Mouse (Mus musculus) bone marrow, adult 2 months (tissue): ENCODE data around the gene Lmbrd1. TPM values are rescaled to one million over a fixed set of nuclear protein-coding genes. Genes with fewer than 3 reads are reported as not detected.
A peak's percentile ranks its signal among the peaks of the same experiment; 100 is the strongest.
"Not testable (repeated sequence)": the region's sequence is repeated elsewhere in the genome, so short reads cannot be mapped to it uniquely, and the experiment has no call there.

Experiments
- H3K27ac ChIP-seq: fragments of 200-500 bp; 2 replicates; pipeline ENCODE4 v1.5.1; 2012; ENCODE audit warnings: low read depth, mild to moderate bottlenecking, control low read depth, inconsistent platforms, low read length; ENCODE audit not compliant: control insufficient read depth, poor library complexity, insufficient read depth
- H3K4me1 ChIP-seq: fragments of 200-500 bp; 2 replicates; pipeline ENCODE4 v1.6.1; 2011; ENCODE audit warnings: low read length; ENCODE audit not compliant: control insufficient read depth, insufficient read depth
- H3K4me3 ChIP-seq: fragments of 200-500 bp; replicated peaks from 2 replicates; pipeline ENCODE3; 2011; ENCODE audit warnings: mild to moderate bottlenecking, low read depth, low read length, control low read depth; ENCODE audit not compliant: control insufficient read depth
- CTCF ChIP-seq: fragments of 200-500 bp; IDR thresholded peaks from 2 replicates; pipeline ENCODE4 v1.5.1; 2011; ENCODE audit warnings: low read length, control low read depth; ENCODE audit not compliant: control insufficient read depth, insufficient read depth
- POLR2A ChIP-seq: fragments of 200-500 bp; IDR thresholded peaks from 2 replicates; pipeline ENCODE4 v1.6.1; 2011; ENCODE audit warnings: low read depth, mild to moderate bottlenecking, control low read depth, low read length, borderline replicate concordance; ENCODE audit not compliant: control insufficient read depth
- WGBS: fragments of 180-500 bp; shearing (Covaris S2); methylation state at CpG from one replicate; pipeline ENCODE4 v1.1.7; 2018; 5-methylcytosine and 5-hydroxymethylcytosine counted together
- polyA plus RNA-seq: library from polyadenylated mRNA; stranded (reverse); fragments of >200 nt; gene quantifications from 2 replicates; pipeline ENCODE4 v1.2.4, GENCODE M21; 2011; ENCODE audit warnings: low replicate concordance; ENCODE audit not compliant: missing spikeins, insufficient read depth, insufficient read length

Gene Lmbrd1
- polyA plus RNA-seq: 5.1 and 12.5 TPM in 2 replicates

- H3K4me3 ChIP-seq: peak within 1 kb of the TSS; percentile 94
- WGBS: under 1% methylated on average over 54 of the region's 54 CpGs
- TF ChIP-seq POLR2A (0 out of 2 replicates have a peak, but pooled peaks have one; percentile 45), CTCF (peak; percentile 81)
- H3K27ac ChIP-seq: peak within 1 kb of the TSS; percentile 91
- H3K4me1 ChIP-seq: peaks cover 3% of the 10 kb centered on the region
Observed at GRCm38 (mm10) chr1:24678205-24678917, at the start of gene Lmbrd1. Lmbrd1 (plus strand) TSS chr1:24678630.

DNA sequence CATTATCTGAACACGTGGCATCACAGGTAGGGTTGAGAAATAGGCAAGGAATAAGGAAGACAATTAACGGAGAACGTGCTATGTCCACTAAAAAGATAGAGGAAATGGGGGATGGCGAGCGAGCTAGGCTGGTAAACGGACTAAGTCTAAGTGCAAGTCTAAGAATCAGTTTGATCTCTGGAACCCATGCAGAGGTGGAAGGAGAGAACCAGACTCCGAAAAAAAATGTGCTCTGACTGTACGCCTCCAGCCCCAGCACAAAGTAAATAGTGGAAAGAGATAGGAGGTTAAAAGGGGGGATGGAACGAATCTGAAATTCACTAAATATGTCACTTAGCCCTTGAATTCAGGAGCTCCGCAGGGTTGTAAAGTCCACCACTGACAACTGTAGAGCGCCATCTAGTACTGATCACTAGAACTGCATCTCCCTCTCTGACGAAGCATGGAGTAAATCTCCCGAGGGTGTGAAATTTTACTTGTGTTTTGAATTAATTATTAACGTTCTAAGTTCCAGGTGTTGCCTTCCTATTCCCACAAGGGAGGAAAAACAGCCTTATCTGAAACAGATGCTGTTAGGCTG lies 44.8 kb upstream of the Lmbrd1 start:
- Histone ChIP-seq H3K4me3 (no peak overlapping the region), H3K27ac (no peak overlapping the region), H3K4me1 (no peaks in the 10 kb centered on the region)
- no peak for TF ChIP-seq POLR2A
- WGBS: 28% methylated on average over 14 of the region's 14 CpGs

DNA sequence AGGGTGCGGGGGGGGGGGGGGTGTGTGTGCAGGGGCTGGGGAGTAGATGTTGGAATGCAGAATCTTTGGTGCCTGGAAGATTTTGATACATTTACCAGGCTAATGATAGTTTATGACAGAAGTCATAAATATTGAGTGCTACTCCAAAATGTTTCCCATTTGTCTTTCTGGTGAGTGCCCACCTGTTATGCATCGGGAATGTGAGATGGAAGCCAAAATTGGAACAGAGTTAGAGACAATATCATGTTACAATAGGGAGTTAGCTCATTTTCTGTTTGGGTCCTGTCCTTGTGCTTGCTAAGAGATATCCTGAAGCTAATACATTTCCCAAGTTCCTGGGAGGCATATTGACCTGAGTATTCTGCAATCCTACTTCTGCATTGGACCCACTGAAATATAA lies 28.3 kb upstream of the Lmbrd1 start:
- TF ChIP-seq POLR2A: no peak
- no peak for TF ChIP-seq CTCF
- no peak overlapping the region for H3K27ac ChIP-seq
- H3K4me1 ChIP-seq: no peaks in the 10 kb centered on the region
- no peak overlapping the region for H3K4me3 ChIP-seq
- 57% methylated on average over 2 of the region's 2 CpGs for WGBS

GRCm38 (mm10) chr1:24659914-24660313 lies 18.5 kb upstream of the Lmbrd1 start:
- H3K4me3 ChIP-seq: no peak overlapping the region
- H3K27ac ChIP-seq: no peak overlapping the region
- 19% methylated on average over 1 of the region's 1 CpGs for WGBS
- no peaks in the 10 kb centered on the region for H3K4me1 ChIP-seq
- TF ChIP-seq POLR2A: no peak
- no peak for TF ChIP-seq CTCF

DNA sequence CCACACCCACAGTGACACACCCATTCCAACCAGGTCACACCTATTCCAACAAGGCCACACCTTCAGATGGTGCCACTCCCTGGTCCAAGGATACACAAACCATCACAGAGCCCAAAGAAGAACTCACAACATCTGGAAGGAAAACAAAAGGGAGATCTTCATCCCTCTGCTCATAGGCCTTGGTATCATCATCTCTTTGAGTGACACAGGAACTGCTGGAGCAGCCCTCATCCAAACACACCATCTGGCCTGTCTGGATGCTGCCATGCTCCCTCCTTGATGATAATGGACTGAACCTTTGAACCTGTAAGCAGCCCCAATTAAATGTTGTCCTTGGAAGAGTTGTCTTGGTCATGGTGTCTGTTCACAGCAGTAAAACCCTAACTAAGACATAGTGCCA lies 17.8 kb upstream of the Lmbrd1 start:
- H3K4me1 ChIP-seq, H3K27ac ChIP-seq, H3K4me3 ChIP-seq: not testable (repeated sequence)

DNA sequence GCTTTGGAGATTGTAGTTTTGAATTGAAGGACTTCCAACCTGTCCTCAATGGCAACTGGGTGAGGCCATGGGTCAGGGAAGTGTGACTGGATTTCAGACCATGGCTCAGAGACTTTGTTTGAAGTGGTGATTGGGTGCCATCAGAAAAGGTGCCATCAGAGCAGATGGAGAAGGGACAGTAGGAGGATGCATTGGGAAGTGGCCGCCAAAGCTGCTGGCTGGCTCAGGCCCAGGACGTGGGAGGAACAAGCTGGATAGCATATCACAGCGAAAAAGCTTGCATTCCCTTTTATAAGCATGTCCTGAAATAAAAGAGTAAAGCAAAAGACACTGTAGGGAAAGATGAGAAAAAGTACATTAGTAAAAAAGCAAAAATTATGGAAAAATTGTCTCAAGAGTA lies 16.9 kb upstream of the Lmbrd1 start:
- H3K4me3 ChIP-seq: no peak overlapping the region
- no peaks in the 10 kb centered on the region for H3K4me1 ChIP-seq
- WGBS: 77% methylated on average over 3 of the region's 3 CpGs
- no peak overlapping the region for H3K27ac ChIP-seq
- TF ChIP-seq CTCF: no peak
- TF ChIP-seq POLR2A: no peak

GRCm38 (mm10) chr1:24664158-24664557 lies 14.3 kb upstream of the Lmbrd1 start:
- Histone ChIP-seq H3K27ac (no peak overlapping the region), H3K4me1 (no peaks in the 10 kb centered on the region), H3K4me3 (no peak overlapping the region)
- TF ChIP-seq CTCF (no peak), POLR2A (no peak)

DNA sequence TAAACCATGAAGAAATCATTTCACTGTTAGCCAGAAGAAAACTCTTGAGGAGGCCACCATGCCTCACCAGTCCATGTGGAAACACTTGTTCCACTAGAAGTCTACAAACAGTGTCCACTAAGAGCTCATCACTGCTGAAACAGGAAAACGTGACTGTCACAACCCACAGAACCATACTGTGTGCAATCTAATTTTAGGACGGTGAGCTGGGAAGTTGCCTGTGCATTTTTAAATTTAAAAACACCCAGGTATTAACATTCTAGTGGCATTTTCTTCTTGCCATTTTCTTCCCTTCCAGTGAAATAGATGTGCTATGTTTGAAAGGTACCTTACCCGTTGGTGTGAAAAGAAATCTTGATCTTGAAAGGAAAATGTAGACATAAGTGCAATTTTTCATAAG lies 5.2 kb upstream of the Lmbrd1 start:
- 45% methylated on average over 3 of the region's 3 CpGs for WGBS

DNA sequence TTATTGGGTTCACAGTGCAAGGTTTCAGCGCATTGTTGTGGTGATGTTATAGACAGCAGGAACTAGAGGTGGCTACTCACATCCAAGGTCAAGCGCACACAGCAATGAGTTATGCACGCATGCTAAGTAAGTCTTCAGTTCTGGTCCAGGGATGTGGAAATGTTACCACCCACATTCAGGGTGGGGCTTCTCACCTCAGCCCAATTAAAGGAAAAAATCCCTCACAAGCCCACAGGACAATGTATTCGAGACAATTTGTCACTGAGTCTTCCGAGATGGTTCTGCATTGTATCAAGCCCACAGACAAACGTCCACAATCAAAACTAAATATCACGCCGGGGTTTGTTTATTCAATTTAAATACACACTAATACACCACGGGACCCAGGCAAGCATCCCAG lies 724 bp upstream of the Lmbrd1 start:
- TF ChIP-seq POLR2A: no peak
- no peak for TF ChIP-seq CTCF
- Histone ChIP-seq H3K27ac (no peak overlapping the region), H3K4me1 (peaks cover 3% of the 10 kb centered on the region), H3K4me3 (no peak overlapping the region)
- WGBS: 67% methylated on average over 9 of the region's 9 CpGs

More for the DNA sequence above, 5.2 kb upstream of the Lmbrd1 start:
- H3K4me1 ChIP-seq: no peaks in the 10 kb centered on the region; the same call in 1 of the 2 replicates
- no peak for TF ChIP-seq POLR2A
- no peak for TF ChIP-seq CTCF
- H3K27ac ChIP-seq: no peak overlapping the region
- no peak overlapping the region for H3K4me3 ChIP-seq
